Mouse (Mus musculus): ENCODE results near the gene Ap1m2. TPM values are rescaled to one million over a fixed set of nuclear protein-coding genes. Genes with fewer than 3 reads are reported as not detected.
A peak's percentile ranks its signal among the peaks of the same experiment; 100 is the strongest.

Gene Ap1m2
- polyA plus RNA-seq, 1 experiment from 2014 or later = 0.30 TPM

GRCm38 (mm10) chr9:21288404-21289336 is 23.5 kb downstream of the Ap1m2 start:
- peaks cover 10 to 33% of the 10 kb centered on the region in 2 experiments for H3K4me1 ChIP-seq (ENCODE audit: control insufficient read depth in 2 of 2, insufficient read depth in 2 of 2, low read length in 2 of 2)
- H3K9ac ChIP-seq (ENCODE audit: low read length) = peak overlapping the region; percentile 85
- ATAC-seq (ENCODE audit: insufficient number of reproducible peaks, insufficient read depth, low FRiP score, low read depth) = no peak
- peaks cover 29% of the 10 kb centered on the region for H3K36me3 ChIP-seq (ENCODE audit: control insufficient read depth, insufficient read depth, low read length)
- 67% methylated on average over 13 of the region's 13 CpGs for WGBS
- H3K9me3 ChIP-seq (ENCODE audit: control insufficient read depth, low read length) = no peaks in the 10 kb centered on the region
- H3K4me2 ChIP-seq (ENCODE audit: low read length) = peak overlapping the region; percentile 78
- peak overlapping the region; percentile 83 to 90 for H3K27ac ChIP-seq (replicated peaks in 1 of 2; ENCODE audit: control insufficient read depth in 1 of 2, insufficient read depth in 1 of 2, low read depth in 2 of 2, low read length in 2 of 2)
- H3K27me3 ChIP-seq (ENCODE audit: control insufficient read depth, insufficient read depth, low read length) = no peaks in the 10 kb centered on the region
- H3K4me3 ChIP-seq (ENCODE audit: control insufficient read depth in 1 of 2, insufficient read depth in 1 of 2, low read depth in 1 of 2, low read length in 2 of 2) = peak overlapping the region; percentile 82 to 97

DNA sequence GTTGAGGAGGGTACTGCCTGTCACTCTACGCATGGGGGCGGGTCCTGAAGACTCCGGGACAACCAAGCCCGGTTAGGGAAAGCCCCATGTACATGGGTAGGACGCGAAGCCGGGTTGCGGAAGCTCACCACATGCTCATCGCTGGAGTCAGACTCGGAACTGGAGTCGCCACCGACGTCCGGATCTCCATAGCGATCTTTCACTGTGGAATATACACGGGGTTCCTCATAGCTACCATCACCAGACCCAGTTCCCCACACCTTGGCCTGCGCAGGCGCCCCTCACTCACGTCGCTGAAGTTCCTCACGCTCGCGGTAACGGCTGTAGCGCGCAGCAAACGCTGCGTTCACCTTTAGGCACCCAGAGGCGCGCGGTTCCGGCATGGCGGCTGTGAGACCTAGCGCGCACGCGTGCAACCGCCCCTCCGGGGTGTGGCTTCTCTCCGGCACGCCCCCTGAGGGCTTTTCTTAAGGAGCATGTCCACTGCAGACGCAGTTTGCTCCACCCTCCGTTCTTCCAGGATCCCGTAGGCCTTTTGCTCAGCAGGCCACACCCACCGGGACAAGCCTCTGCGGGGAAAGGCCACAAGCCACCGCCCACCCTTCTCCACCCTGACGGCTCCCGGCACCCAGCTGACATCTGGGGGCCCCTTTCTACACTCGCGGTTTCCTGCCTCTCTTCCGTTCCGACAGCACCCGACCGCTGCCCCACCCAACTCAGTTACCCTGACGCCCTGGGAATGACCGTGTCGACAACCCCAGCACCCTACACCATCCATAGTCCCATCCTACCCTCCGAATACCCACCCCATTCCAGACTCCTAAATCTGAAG is 24.4 kb downstream of the Ap1m2 start, which contains the start of gene Kri1:
TSS of gene Kri1 (minus strand) at position 399 of the 832 bp plus-strand sequence.
- under 1% methylated on average over 59 of the region's 59 CpGs for WGBS

DNA sequence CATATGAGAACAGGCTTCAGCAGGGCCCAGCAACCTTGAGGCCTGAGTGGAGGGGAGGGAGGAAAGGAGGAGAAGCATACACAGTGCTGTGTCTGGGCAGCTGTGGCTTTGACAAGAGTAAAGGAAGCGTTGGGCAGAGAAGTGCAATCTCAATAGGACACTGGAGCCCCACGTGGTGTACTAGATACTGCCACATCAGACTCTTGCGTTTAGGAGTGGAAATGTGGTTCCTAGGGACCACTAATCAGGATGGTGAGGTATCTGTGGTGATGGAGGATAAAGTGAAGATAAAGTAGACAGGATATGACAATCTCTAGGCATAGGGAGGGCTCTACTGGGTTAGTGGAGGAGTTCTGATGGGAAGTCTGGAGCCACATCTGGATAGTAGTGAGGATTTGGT is 25.4 kb downstream of the Ap1m2 start:
- Histone ChIP-seq H3K9me3 (ENCODE audit: control insufficient read depth, low read length) (no peaks in the 10 kb centered on the region), H3K4me2 (ENCODE audit: low read length) (peak overlapping the region; percentile 78), H3K27ac (replicated peaks in 1 of 2; ENCODE audit: control insufficient read depth in 1 of 2, insufficient read depth in 1 of 2, low read depth in 2 of 2, low read length in 2 of 2) (peak overlapping the region in 1 of 2 experiments; percentile 90; a peak in 1 of 4 replicates), H3K4me3 (ENCODE audit: control insufficient read depth in 1 of 2, insufficient read depth in 1 of 2, low read depth in 1 of 2, low read length in 2 of 2) (peak overlapping the region in 1 of 2 experiments; percentile 82; a peak in 2 of 4 replicates), H3K9ac (ENCODE audit: low read length) (peak overlapping the region; percentile 85), H3K36me3 (ENCODE audit: control insufficient read depth, insufficient read depth, low read length) (peaks cover 43% of the 10 kb centered on the region), H3K4me1 (ENCODE audit: control insufficient read depth in 2 of 2, insufficient read depth in 2 of 2, low read length in 2 of 2) (peaks cover 10 to 33% of the 10 kb centered on the region in 2 experiments), H3K27me3 (ENCODE audit: control insufficient read depth, insufficient read depth, low read length) (no peaks in the 10 kb centered on the region)
- 48% methylated on average over 3 of the region's 3 CpGs for WGBS
- ATAC-seq (ENCODE audit: insufficient number of reproducible peaks, insufficient read depth, low FRiP score, low read depth) = no peak

More for the DNA sequence above, 24.4 kb downstream of the Ap1m2 start, which contains the start of gene Kri1:
- H3K4me3 ChIP-seq (ENCODE audit: control insufficient read depth in 1 of 2, insufficient read depth in 1 of 2, low read depth in 1 of 2, low read length in 2 of 2) = peak within 1 kb of the TSS; percentile 82 to 97
- ATAC-seq (ENCODE audit: insufficient number of reproducible peaks, insufficient read depth, low FRiP score, low read depth) = peak; percentile 66
- peak within 1 kb of the TSS; percentile 90 to 92 for H3K27ac ChIP-seq (replicated peaks in 1 of 2; ENCODE audit: control insufficient read depth in 1 of 2, insufficient read depth in 1 of 2, low read depth in 2 of 2, low read length in 2 of 2)
- H3K9me3 ChIP-seq (ENCODE audit: control insufficient read depth, low read length) = no peaks in the 10 kb centered on the region
- H3K27me3 ChIP-seq (ENCODE audit: control insufficient read depth, insufficient read depth, low read length) = no peaks in the 10 kb centered on the region
- peak within 1 kb of the TSS; percentile 78 for H3K4me2 ChIP-seq (ENCODE audit: low read length)
- peaks cover 34% of the 10 kb centered on the region for H3K36me3 ChIP-seq (ENCODE audit: control insufficient read depth, insufficient read depth, low read length)
- peak within 1 kb of the TSS; percentile 85 for H3K9ac ChIP-seq (ENCODE audit: low read length)
- H3K4me1 ChIP-seq (ENCODE audit: control insufficient read depth in 2 of 2, insufficient read depth in 2 of 2, low read length in 2 of 2) = peaks cover 10 to 33% of the 10 kb centered on the region in 2 experiments

DNA sequence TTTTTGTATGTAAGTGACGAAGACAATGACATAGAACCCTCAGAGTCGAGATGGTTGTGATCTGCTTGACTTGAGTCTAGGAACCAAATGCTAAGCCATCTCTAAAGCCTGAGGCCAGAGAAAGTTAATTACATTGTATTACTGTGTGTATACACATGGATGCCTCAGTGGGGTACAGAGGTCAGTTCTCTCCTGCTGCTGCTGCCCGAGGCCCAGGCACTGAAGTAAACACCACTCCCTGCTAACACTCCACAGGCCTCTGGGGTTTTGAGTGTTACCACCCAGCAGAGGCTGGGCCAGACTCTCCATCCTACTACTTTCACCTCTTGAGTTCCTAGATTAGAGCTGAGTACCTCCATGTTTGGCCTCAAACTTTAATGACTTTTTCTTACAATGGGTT is 28.1 kb downstream of the Ap1m2 start:
- Histone ChIP-seq H3K27ac (replicated peaks in 1 of 2; ENCODE audit: control insufficient read depth in 1 of 2, insufficient read depth in 1 of 2, low read depth in 2 of 2, low read length in 2 of 2) (no peak overlapping the region), H3K9me3 (ENCODE audit: control insufficient read depth, low read length) (no peaks in the 10 kb centered on the region), H3K4me2 (ENCODE audit: low read length) (no peak overlapping the region), H3K4me3 (ENCODE audit: control insufficient read depth in 1 of 2, insufficient read depth in 1 of 2, low read depth in 1 of 2, low read length in 2 of 2) (no peak overlapping the region), H3K9ac (ENCODE audit: low read length) (no peak overlapping the region), H3K4me1 (ENCODE audit: control insufficient read depth in 2 of 2, insufficient read depth in 2 of 2, low read length in 2 of 2) (peaks cover 9 to 19% of the 10 kb centered on the region in 2 experiments), H3K27me3 (ENCODE audit: control insufficient read depth, insufficient read depth, low read length) (no peaks in the 10 kb centered on the region), H3K36me3 (ENCODE audit: control insufficient read depth, insufficient read depth, low read length) (peaks cover 69% of the 10 kb centered on the region)
- 91% methylated on average over 3 of the region's 3 CpGs for WGBS
- ATAC-seq (ENCODE audit: insufficient number of reproducible peaks, insufficient read depth, low FRiP score, low read depth) = no peak

GRCm38 (mm10) chr9:21283591-21283990 is 28.5 kb downstream of the Ap1m2 start:
- ATAC-seq (ENCODE audit: insufficient number of reproducible peaks, insufficient read depth, low FRiP score, low read depth) = no peak
- no peak overlapping the region for H3K27ac ChIP-seq (replicated peaks in 1 of 2; ENCODE audit: control insufficient read depth in 1 of 2, insufficient read depth in 1 of 2, low read depth in 2 of 2, low read length in 2 of 2)
- 89% methylated on average over 5 of the region's 5 CpGs for WGBS
- no peaks in the 10 kb centered on the region for H3K9me3 ChIP-seq (ENCODE audit: control insufficient read depth, low read length)
- peaks cover 69% of the 10 kb centered on the region for H3K36me3 ChIP-seq (ENCODE audit: control insufficient read depth, insufficient read depth, low read length)
- H3K9ac ChIP-seq (ENCODE audit: low read length) = no peak overlapping the region
- no peaks in the 10 kb centered on the region for H3K27me3 ChIP-seq (ENCODE audit: control insufficient read depth, insufficient read depth, low read length)
- no peak overlapping the region for H3K4me2 ChIP-seq (ENCODE audit: low read length)
- H3K4me1 ChIP-seq (ENCODE audit: control insufficient read depth in 2 of 2, insufficient read depth in 2 of 2, low read length in 2 of 2) = peaks cover 5 to 15% of the 10 kb centered on the region in 2 experiments
- H3K4me3 ChIP-seq (ENCODE audit: control insufficient read depth in 1 of 2, insufficient read depth in 1 of 2, low read depth in 1 of 2, low read length in 2 of 2) = no peak overlapping the region

- Histone ChIP-seq H3K4me3 (ENCODE audit: control insufficient read depth in 1 of 2, insufficient read depth in 1 of 2, low read depth in 1 of 2, low read length in 2 of 2) (no peak overlapping the region), H3K27me3 (ENCODE audit: control insufficient read depth, insufficient read depth, low read length) (no peaks in the 10 kb centered on the region), H3K4me2 (ENCODE audit: low read length) (no peak overlapping the region), H3K36me3 (ENCODE audit: control insufficient read depth, insufficient read depth, low read length) (peaks cover 97% of the 10 kb centered on the region), H3K27ac (replicated peaks in 1 of 2; ENCODE audit: control insufficient read depth in 1 of 2, insufficient read depth in 1 of 2, low read depth in 2 of 2, low read length in 2 of 2) (no peak overlapping the region), H3K4me1 (ENCODE audit: control insufficient read depth in 2 of 2, insufficient read depth in 2 of 2, low read length in 2 of 2) (peaks cover 5 to 15% of the 10 kb centered on the region in 2 experiments; a peak in 2 of 4 replicates), H3K9ac (ENCODE audit: low read length) (no peak overlapping the region), H3K9me3 (ENCODE audit: control insufficient read depth, low read length) (no peaks in the 10 kb centered on the region)
- ATAC-seq (ENCODE audit: insufficient number of reproducible peaks, insufficient read depth, low FRiP score, low read depth) = no peak
- 90% methylated on average over 5 of the region's 5 CpGs for WGBS
These were observed 34.4 kb downstream of the Ap1m2 start for GRCm38 (mm10) chr9:21277776-21278175.

DNA sequence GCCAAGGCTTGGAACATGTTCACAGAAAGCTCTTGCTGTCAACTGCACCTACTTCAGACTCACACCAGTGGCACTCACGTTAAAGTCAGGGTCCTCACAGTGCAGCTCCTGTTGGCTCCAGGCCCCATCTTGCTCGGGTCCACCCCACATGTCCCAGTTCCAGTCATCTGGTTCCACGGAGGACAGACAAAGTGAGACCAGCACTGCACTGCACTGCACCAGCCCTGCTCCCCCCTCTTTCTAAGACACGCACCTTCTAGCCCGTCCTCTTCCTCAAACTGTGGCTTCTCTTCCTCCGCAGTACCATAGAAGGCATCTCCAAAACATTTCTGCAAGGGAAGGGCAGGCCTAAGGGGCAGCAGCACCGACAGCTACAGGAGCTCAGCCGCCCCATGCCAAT is 35.8 kb downstream of the Ap1m2 start:
- no peak for ATAC-seq (ENCODE audit: insufficient number of reproducible peaks, insufficient read depth, low FRiP score, low read depth)
- H3K9me3 ChIP-seq (ENCODE audit: control insufficient read depth, low read length) = no peaks in the 10 kb centered on the region
- H3K4me3 ChIP-seq (ENCODE audit: control insufficient read depth in 1 of 2, insufficient read depth in 1 of 2, low read depth in 1 of 2, low read length in 2 of 2) = no peak overlapping the region
- 88% methylated on average over 8 of the region's 8 CpGs for WGBS
- no peak overlapping the region for H3K9ac ChIP-seq (ENCODE audit: low read length)
- H3K4me1 ChIP-seq (ENCODE audit: control insufficient read depth in 2 of 2, insufficient read depth in 2 of 2, low read length in 2 of 2) = peaks cover 5 to 15% of the 10 kb centered on the region in 2 experiments; a peak in 2 of 4 replicates
- no peaks in the 10 kb centered on the region for H3K27me3 ChIP-seq (ENCODE audit: control insufficient read depth, insufficient read depth, low read length)
- H3K27ac ChIP-seq (replicated peaks in 1 of 2; ENCODE audit: control insufficient read depth in 1 of 2, insufficient read depth in 1 of 2, low read depth in 2 of 2, low read length in 2 of 2) = no peak overlapping the region
- peaks cover 98% of the 10 kb centered on the region for H3K36me3 ChIP-seq (ENCODE audit: control insufficient read depth, insufficient read depth, low read length)
- H3K4me2 ChIP-seq (ENCODE audit: low read length) = no peak overlapping the region

Data from heart, embryonic 14.5 days (tissue).